Mouse (Mus musculus) frontal cortex, adult 2 months (tissue): ENCODE results near the gene Amh. TPM values are rescaled to one million over a fixed set of nuclear protein-coding genes. Genes with fewer than 3 reads are reported as not detected.

Experiments used
- DNase-seq, 2 experiments: peaks; one replicate each; pipeline ENCODE4 v3.0.0; 2022; ENCODE audit warnings: low spot score in 1 of 2; ENCODE audit errors: extremely low spot score in 1 of 2
- polyA plus RNA-seq: library from polyadenylated mRNA; depleted of rRNA; stranded (reverse); fragments of >200 nt; gene quantifications from 2 replicates; pipeline ENCODE4 v1.2.3, GENCODE M21; 2012; rRNA removed

Amh gene
- polyA plus RNA-seq, result 2.6 and 3.8 TPM in 2 replicates

- no peak for DNase-seq
Observed at GRCm38 (mm10) chr10:80804916-80805315, at the start of gene Amh. Amh (plus strand) TSS chr10:80805243.

- no peak for DNase-seq
Observed at GRCm38 (mm10) chr10:80755291-80756015, 49.6 kb upstream of the Amh start.

- DNase-seq, result no peak
Observed at GRCm38 (mm10) chr10:80756099-80756498, 48.9 kb upstream of the Amh start.

- no peak for DNase-seq
Observed at GRCm38 (mm10) chr10:80756509-80756908, 48.5 kb upstream of the Amh start.

GRCm38 (mm10) chr10:80756967-80757366, 48.1 kb upstream of the Amh start:
- peak; percentile 63 to 65 for DNase-seq

GRCm38 (mm10) chr10:80757717-80758116, 47.3 kb upstream of the Amh start:
- peak in 1 of 2 experiments; percentile 74 for DNase-seq

GRCm38 (mm10) chr10:80758651-80759050, 46.4 kb upstream of the Amh start:
- peak in 1 of 2 experiments; percentile 54 for DNase-seq

- DNase-seq, result no peak
Observed at GRCm38 (mm10) chr10:80760596-80761524, 44.2 kb upstream of the Amh start.

- DNase-seq, result no peak
Observed at GRCm38 (mm10) chr10:80761821-80762220, 43.2 kb upstream of the Amh start.

GRCm38 (mm10) chr10:80763502-80763901, 41.5 kb upstream of the Amh start:
- no peak for DNase-seq

GRCm38 (mm10) chr10:80765746-80766145, 39.3 kb upstream of the Amh start:
- DNase-seq, result no peak

GRCm38 (mm10) chr10:80766161-80766815, 38.8 kb upstream of the Amh start:
- DNase-seq, result peak in 1 of 2 experiments; percentile 34

- DNase-seq, result no peak
Observed at GRCm38 (mm10) chr10:80768365-80768764, 36.7 kb upstream of the Amh start.

- no peak for DNase-seq
Observed at GRCm38 (mm10) chr10:80773816-80774215, 31.2 kb upstream of the Amh start.

GRCm38 (mm10) chr10:80774549-80774948, 30.5 kb upstream of the Amh start:
- DNase-seq, result peak; percentile 92 to 97

- DNase-seq, result no peak
Observed at GRCm38 (mm10) chr10:80774981-80775380, 30.1 kb upstream of the Amh start.

- DNase-seq, result no peak
Observed at GRCm38 (mm10) chr10:80775731-80776130, 29.3 kb upstream of the Amh start.

- DNase-seq, result no peak
Observed at GRCm38 (mm10) chr10:80776358-80776869, 28.6 kb upstream of the Amh start.

GRCm38 (mm10) chr10:80777123-80777522, 27.9 kb upstream of the Amh start:
- DNase-seq, result no peak

GRCm38 (mm10) chr10:80779565-80779964, 25.5 kb upstream of the Amh start:
- DNase-seq, result no peak

GRCm38 (mm10) chr10:80784302-80784701, 20.7 kb upstream of the Amh start:
- DNase-seq, result peak in 1 of 2 experiments; percentile 26
